Mouse (Mus musculus): Measurements from ENCODE around the gene Nek6. TPM values are rescaled to one million over a fixed set of nuclear protein-coding genes. Genes with fewer than 3 reads are reported as not detected.

Nek6 gene
- polyA plus RNA-seq, 1 experiment from 2014 or later, result 70.9 TPM

GRCm38 (mm10) chr2:38533322-38533721 lies 21.9 kb downstream of the Nek6 start:
- H3K9me3 ChIP-seq (ENCODE audit: control insufficient read depth), result no peaks in the 10 kb centered on the region
- WGBS, result 20% methylated on average over 6 of the region's 6 CpGs
- H3K27ac ChIP-seq (ENCODE audit: low read depth, low read length), result peak overlapping the region; percentile 87
- no peaks in the 10 kb centered on the region for H3K36me3 ChIP-seq (ENCODE audit: control insufficient read depth, insufficient read depth)
- no peak overlapping the region for H3K4me3 ChIP-seq (ENCODE audit: low read depth, low read length)
- 0 out of 2 replicates have a peak overlapping the region, but pooled peaks have one; percentile 4 for H3K4me2 ChIP-seq (replicated peaks; ENCODE audit: low read depth)
- peak; percentile 16; the same call in 1 of the 2 replicates for ATAC-seq
- no peak overlapping the region for H3K9ac ChIP-seq (ENCODE audit: low read depth, low read length)
- TF ChIP-seq CTCF (IDR thresholded peaks at IDR 0.05; ENCODE audit: low read depth), result no peak
- H3K4me1 ChIP-seq (replicated peaks; ENCODE audit: control insufficient read depth, insufficient read depth, low read length), result peaks cover 36% of the 10 kb centered on the region
- no peaks in the 10 kb centered on the region for H3K27me3 ChIP-seq (replicated peaks; ENCODE audit: control insufficient read depth, insufficient read depth, low read length)

- ATAC-seq, result peak; percentile 12; the same call in 1 of the 2 replicates
- H3K9me3 ChIP-seq (ENCODE audit: control insufficient read depth), result no peaks in the 10 kb centered on the region
- H3K4me1 ChIP-seq (replicated peaks; ENCODE audit: control insufficient read depth, insufficient read depth, low read length), result peaks cover 36% of the 10 kb centered on the region
- no peak overlapping the region for H3K4me2 ChIP-seq (replicated peaks; ENCODE audit: low read depth)
- H3K36me3 ChIP-seq (ENCODE audit: control insufficient read depth, insufficient read depth), result no peaks in the 10 kb centered on the region
- H3K9ac ChIP-seq (ENCODE audit: low read depth, low read length), result no peak overlapping the region
- TF ChIP-seq CTCF (IDR thresholded peaks at IDR 0.05; ENCODE audit: low read depth), result no peak
- no peak overlapping the region for H3K4me3 ChIP-seq (ENCODE audit: low read depth, low read length)
- peak overlapping the region; percentile 87 for H3K27ac ChIP-seq (ENCODE audit: low read depth, low read length)
- no peaks in the 10 kb centered on the region for H3K27me3 ChIP-seq (replicated peaks; ENCODE audit: control insufficient read depth, insufficient read depth, low read length)
- 45% methylated on average over 6 of the region's 6 CpGs for WGBS
Measured at GRCm38 (mm10) chr2:38533767-38534166, 22.3 kb downstream of the Nek6 start.

GRCm38 (mm10) chr2:38534241-38534940 lies 22.9 kb downstream of the Nek6 start:
- H3K27ac ChIP-seq (ENCODE audit: low read depth, low read length), result peak overlapping the region; percentile 87

GRCm38 (mm10) chr2:38535051-38535450 lies 23.6 kb downstream of the Nek6 start:
- ATAC-seq, result no peak
- Histone ChIP-seq H3K4me2 (replicated peaks; ENCODE audit: low read depth) (no peak overlapping the region), H3K9ac (ENCODE audit: low read depth, low read length) (no peak overlapping the region), H3K27me3 (replicated peaks; ENCODE audit: control insufficient read depth, insufficient read depth, low read length) (no peaks in the 10 kb centered on the region), H3K36me3 (ENCODE audit: control insufficient read depth, insufficient read depth) (no peaks in the 10 kb centered on the region), H3K4me1 (replicated peaks; ENCODE audit: control insufficient read depth, insufficient read depth, low read length) (peaks cover 36% of the 10 kb centered on the region), H3K27ac (ENCODE audit: low read depth, low read length) (peak overlapping the region; percentile 87; the same call in 1 of the 2 replicates), H3K4me3 (ENCODE audit: low read depth, low read length) (no peak overlapping the region), H3K9me3 (ENCODE audit: control insufficient read depth) (no peaks in the 10 kb centered on the region)
- WGBS, result 75% methylated on average over 8 of the region's 8 CpGs
- no peak for TF ChIP-seq CTCF (IDR thresholded peaks at IDR 0.05; ENCODE audit: low read depth)

More at GRCm38 (mm10) chr2:38534241-38534940, 22.9 kb downstream of the Nek6 start:
- ATAC-seq, result no peak
- Histone ChIP-seq H3K4me1 (replicated peaks; ENCODE audit: control insufficient read depth, insufficient read depth, low read length) (peaks cover 36% of the 10 kb centered on the region), H3K4me2 (replicated peaks; ENCODE audit: low read depth) (no peak overlapping the region), H3K9ac (ENCODE audit: low read depth, low read length) (no peak overlapping the region), H3K36me3 (ENCODE audit: control insufficient read depth, insufficient read depth) (no peaks in the 10 kb centered on the region), H3K27me3 (replicated peaks; ENCODE audit: control insufficient read depth, insufficient read depth, low read length) (no peaks in the 10 kb centered on the region), H3K9me3 (ENCODE audit: control insufficient read depth) (no peaks in the 10 kb centered on the region), H3K4me3 (ENCODE audit: low read depth, low read length) (no peak overlapping the region)
- 72% methylated on average over 5 of the region's 5 CpGs for WGBS
- TF ChIP-seq CTCF (IDR thresholded peaks at IDR 0.05; ENCODE audit: low read depth), result no peak

GRCm38 (mm10) chr2:38535521-38536220 lies 24.2 kb downstream of the Nek6 start:
- H3K36me3 ChIP-seq (ENCODE audit: control insufficient read depth, insufficient read depth), result no peaks in the 10 kb centered on the region

GRCm38 (mm10) chr2:38536331-38536731 lies 24.9 kb downstream of the Nek6 start:
- peak; percentile 34; the same call in 1 of the 2 replicates for ATAC-seq
- no peak for TF ChIP-seq CTCF (IDR thresholded peaks at IDR 0.05; ENCODE audit: low read depth)
- Histone ChIP-seq H3K27me3 (replicated peaks; ENCODE audit: control insufficient read depth, insufficient read depth, low read length) (no peaks in the 10 kb centered on the region), H3K4me2 (replicated peaks; ENCODE audit: low read depth) (no peak overlapping the region), H3K4me1 (replicated peaks; ENCODE audit: control insufficient read depth, insufficient read depth, low read length) (peaks cover 27% of the 10 kb centered on the region), H3K9ac (ENCODE audit: low read depth, low read length) (no peak overlapping the region), H3K27ac (ENCODE audit: low read depth, low read length) (peak overlapping the region; percentile 69; the same call in 1 of the 2 replicates), H3K36me3 (ENCODE audit: control insufficient read depth, insufficient read depth) (no peaks in the 10 kb centered on the region), H3K9me3 (ENCODE audit: control insufficient read depth) (no peaks in the 10 kb centered on the region), H3K4me3 (ENCODE audit: low read depth, low read length) (no peak overlapping the region)
- 40% methylated on average over 8 of the region's 8 CpGs for WGBS

More at GRCm38 (mm10) chr2:38535521-38536220, 24.2 kb downstream of the Nek6 start:
- no peaks in the 10 kb centered on the region for H3K27me3 ChIP-seq (replicated peaks; ENCODE audit: control insufficient read depth, insufficient read depth, low read length)
- ATAC-seq, result no peak
- TF ChIP-seq CTCF (IDR thresholded peaks at IDR 0.05; ENCODE audit: low read depth), result no peak
- H3K4me1 ChIP-seq (replicated peaks; ENCODE audit: control insufficient read depth, insufficient read depth, low read length), result peaks cover 31% of the 10 kb centered on the region
- H3K9ac ChIP-seq (ENCODE audit: low read depth, low read length), result no peak overlapping the region
- H3K9me3 ChIP-seq (ENCODE audit: control insufficient read depth), result no peaks in the 10 kb centered on the region
- H3K4me2 ChIP-seq (replicated peaks; ENCODE audit: low read depth), result peak overlapping the region; percentile 13; the same call in 1 of the 2 replicates
- no peak overlapping the region for H3K4me3 ChIP-seq (ENCODE audit: low read depth, low read length)
- 36% methylated on average over 14 of the region's 14 CpGs for WGBS
- peak overlapping the region; percentile 69 for H3K27ac ChIP-seq (ENCODE audit: low read depth, low read length)

Data from intestine, postnatal 0 days (tissue).